Mouse (Mus musculus) right cerebral cortex, postnatal 10 days (tissue): ENCODE data around the gene Vamp4.

Experiments
- DNase-seq, 2 experiments: peaks; one replicate each; pipeline ENCODE4 v3.0.0; 2021; ENCODE audit warnings: low spot score in 2 of 2

The Vamp4 gene

GRCm38 (mm10) chr1:162570260-162570748 lies at the start of gene Vamp4:
TSS of gene Vamp4 (plus strand) at chr1:162570515.
- peak; percentile 95 for DNase-seq

GRCm38 (mm10) chr1:162529651-162530050 lies 40.7 kb upstream of the Vamp4 start:
- peak in 1 of 2 experiments; percentile 48 for DNase-seq

GRCm38 (mm10) chr1:162530666-162531065 lies 39.6 kb upstream of the Vamp4 start:
- DNase-seq = no peak

- DNase-seq = no peak
These were observed 38.7 kb upstream of the Vamp4 start for GRCm38 (mm10) chr1:162531584-162531983.

- DNase-seq = no peak
These were observed 38.0 kb upstream of the Vamp4 start for GRCm38 (mm10) chr1:162532330-162532729.

GRCm38 (mm10) chr1:162533766-162534560 lies 36.4 kb upstream of the Vamp4 start:
- no peak for DNase-seq

GRCm38 (mm10) chr1:162543231-162543630 lies 27.1 kb upstream of the Vamp4 start:
- DNase-seq = no peak

- DNase-seq = no peak
These were observed 22.7 kb upstream of the Vamp4 start for GRCm38 (mm10) chr1:162547607-162548006.

- peak; percentile 95 for DNase-seq
These were observed 22.0 kb upstream of the Vamp4 start, which contains the start of gene Mettl13 for GRCm38 (mm10) chr1:162548016-162548916. TSS of gene Mettl13 (minus strand) at chr1:162548551.

GRCm38 (mm10) chr1:162548917-162549613 lies 21.2 kb upstream of the Vamp4 start:
- DNase-seq = no peak

GRCm38 (mm10) chr1:162549615-162550283 lies 20.6 kb upstream of the Vamp4 start:
- no peak for DNase-seq

- no peak for DNase-seq
These were observed 17.4 kb upstream of the Vamp4 start for GRCm38 (mm10) chr1:162552956-162553355.

GRCm38 (mm10) chr1:162554193-162554592 lies 16.1 kb upstream of the Vamp4 start:
- no peak for DNase-seq

GRCm38 (mm10) chr1:162563236-162563635 lies 7.1 kb upstream of the Vamp4 start:
- DNase-seq = no peak

GRCm38 (mm10) chr1:162564992-162565391 lies 5.3 kb upstream of the Vamp4 start:
- no peak for DNase-seq

- no peak for DNase-seq
These were observed 3.0 kb upstream of the Vamp4 start for GRCm38 (mm10) chr1:162567351-162567750.

GRCm38 (mm10) chr1:162570931-162571601 lies 751 bp downstream of the Vamp4 start:
- peak; percentile 39 to 70 for DNase-seq

GRCm38 (mm10) chr1:162575098-162575497 lies 4.8 kb downstream of the Vamp4 start:
- DNase-seq = no peak

GRCm38 (mm10) chr1:162582884-162583283 lies 12.6 kb downstream of the Vamp4 start:
- DNase-seq = no peak

GRCm38 (mm10) chr1:162586282-162586681 lies 16.0 kb downstream of the Vamp4 start:
- no peak for DNase-seq

- DNase-seq = no peak
These were observed 18.3 kb downstream of the Vamp4 start for GRCm38 (mm10) chr1:162588606-162589005.
